Mouse (Mus musculus): ENCODE measurements around the gene Suclg2.
A peak's percentile ranks its signal among the peaks of the same experiment; 100 is the strongest.

The Suclg2 gene

GRCm38 (mm10) chr6:95718031-95718968 is at the start of gene Suclg2:
Gene Suclg2, minus strand, starts transcription at chr6:95718800.
- peak; percentile 60 for DNase-seq (ENCODE audit: low read depth, low spot score)

- DNase-seq (ENCODE audit: low read depth, low spot score) = no peak
These were observed 48.0 kb upstream of the Suclg2 start for GRCm38 (mm10) chr6:95766566-95766965.

GRCm38 (mm10) chr6:95759558-95760172 is 41.1 kb upstream of the Suclg2 start:
- DNase-seq (ENCODE audit: low read depth, low spot score) = no peak

- DNase-seq (ENCODE audit: low read depth, low spot score) = no peak
These were observed 23.8 kb upstream of the Suclg2 start for GRCm38 (mm10) chr6:95742378-95742777.

- DNase-seq (ENCODE audit: low read depth, low spot score) = no peak
These were observed 13.2 kb upstream of the Suclg2 start for GRCm38 (mm10) chr6:95731570-95732367.

GRCm38 (mm10) chr6:95729399-95729798 is 10.8 kb upstream of the Suclg2 start:
- DNase-seq (ENCODE audit: low read depth, low spot score) = no peak

GRCm38 (mm10) chr6:95725281-95725680 is 6.7 kb upstream of the Suclg2 start:
- no peak for DNase-seq (ENCODE audit: low read depth, low spot score)

- DNase-seq (ENCODE audit: low read depth, low spot score) = no peak
These were observed 4.8 kb upstream of the Suclg2 start for GRCm38 (mm10) chr6:95723361-95723760.

GRCm38 (mm10) chr6:95719791-95720190 is 1.2 kb upstream of the Suclg2 start:
- no peak for DNase-seq (ENCODE audit: low read depth, low spot score)

GRCm38 (mm10) chr6:95718969-95719333 is 351 bp upstream of the Suclg2 start:
- DNase-seq (ENCODE audit: low read depth, low spot score) = no peak

GRCm38 (mm10) chr6:95717071-95717470 is 1.5 kb downstream of the Suclg2 start:
- no peak for DNase-seq (ENCODE audit: low read depth, low spot score)

GRCm38 (mm10) chr6:95716476-95716875 is 2.1 kb downstream of the Suclg2 start:
- DNase-seq (ENCODE audit: low read depth, low spot score) = no peak

GRCm38 (mm10) chr6:95713245-95713644 is 5.4 kb downstream of the Suclg2 start:
- peak; percentile 31 for DNase-seq (ENCODE audit: low read depth, low spot score)

- DNase-seq (ENCODE audit: low read depth, low spot score) = no peak
These were observed 6.5 kb downstream of the Suclg2 start for GRCm38 (mm10) chr6:95712081-95712480.

GRCm38 (mm10) chr6:95711671-95712070 is 6.9 kb downstream of the Suclg2 start:
- no peak for DNase-seq (ENCODE audit: low read depth, low spot score)

GRCm38 (mm10) chr6:95710886-95711285 is 7.7 kb downstream of the Suclg2 start:
- DNase-seq (ENCODE audit: low read depth, low spot score) = no peak

GRCm38 (mm10) chr6:95709531-95709930 is 9.1 kb downstream of the Suclg2 start:
- no peak for DNase-seq (ENCODE audit: low read depth, low spot score)

GRCm38 (mm10) chr6:95709106-95709505 is 9.5 kb downstream of the Suclg2 start:
- no peak for DNase-seq (ENCODE audit: low read depth, low spot score)

GRCm38 (mm10) chr6:95704626-95705025 is 14.0 kb downstream of the Suclg2 start:
- no peak for DNase-seq (ENCODE audit: low read depth, low spot score)

- no peak for DNase-seq (ENCODE audit: low read depth, low spot score)
These were observed 16.4 kb downstream of the Suclg2 start for GRCm38 (mm10) chr6:95702200-95702599.

- no peak for DNase-seq (ENCODE audit: low read depth, low spot score)
These were observed 16.8 kb downstream of the Suclg2 start for GRCm38 (mm10) chr6:95701786-95702185.

- DNase-seq (ENCODE audit: low read depth, low spot score) = no peak
These were observed 17.5 kb downstream of the Suclg2 start for GRCm38 (mm10) chr6:95700981-95701610.
